Mouse (Mus musculus) gonadal fat pad, adult 2 months (tissue): ENCODE results near the gene Syndig1l. TPM values are rescaled to one million over a fixed set of nuclear protein-coding genes. Genes with fewer than 3 reads are reported as not detected.

Experiments
- DNase-seq: peaks from one replicate; pipeline ENCODE4 v3.0.0-alpha.2; 2012; ENCODE audit warnings: low read depth
- polyA plus RNA-seq: library from polyadenylated mRNA; depleted of rRNA; stranded (reverse); fragments of >200 nt; gene quantifications from 2 replicates; pipeline ENCODE4 v1.2.3, GENCODE M21; 2012; rRNA removed

Syndig1l gene
- polyA plus RNA-seq: 0.05 and 0.06 TPM in 2 replicates

DNA sequence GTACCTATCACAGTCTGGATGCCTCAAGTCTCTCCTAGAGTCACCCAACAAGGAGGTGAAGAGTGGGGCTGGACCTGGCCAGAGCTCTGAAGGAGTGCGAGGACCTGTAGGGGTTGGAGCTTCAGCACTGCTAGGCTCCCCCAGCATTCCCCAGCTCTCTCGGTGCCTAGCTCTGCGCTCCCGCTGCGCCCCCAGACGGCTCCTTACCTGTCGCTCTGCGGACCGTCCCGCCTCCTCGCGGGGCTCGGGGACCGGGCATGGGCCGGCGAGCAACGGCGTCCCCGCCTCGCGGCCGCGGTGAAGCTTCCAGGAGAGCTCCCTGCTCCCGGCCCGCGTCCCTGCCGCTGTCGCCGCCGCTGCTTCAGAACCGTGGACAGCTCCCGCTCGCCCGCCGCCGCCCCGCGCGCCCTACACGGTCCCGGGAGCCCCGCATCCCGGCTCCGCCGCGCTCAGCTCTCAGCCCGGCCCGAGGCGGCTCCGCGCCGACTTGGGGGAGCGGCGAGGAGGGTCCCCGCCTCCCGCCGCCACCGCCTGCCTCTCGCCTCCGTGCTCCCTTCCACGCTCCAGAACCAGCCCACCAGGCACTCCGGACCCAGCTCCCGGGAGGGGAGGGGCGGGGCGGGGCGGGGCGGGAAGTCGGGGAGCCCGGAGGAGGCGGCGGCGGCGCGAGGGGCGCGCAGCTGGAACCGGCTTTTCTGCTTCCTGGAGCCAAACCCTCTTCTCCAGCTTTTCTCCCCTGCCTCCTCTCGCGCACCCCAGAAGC is at the start of gene Syndig1l:
Gene Syndig1l, minus strand, starts transcription at position 513 of the 763 bp plus-strand sequence.
- no peak for DNase-seq

GRCm38 (mm10) chr12:84748134-84748533 is 49.5 kb upstream of the Syndig1l start:
- no peak for DNase-seq

GRCm38 (mm10) chr12:84745700-84746099 is 47.1 kb upstream of the Syndig1l start:
- no peak for DNase-seq

DNA sequence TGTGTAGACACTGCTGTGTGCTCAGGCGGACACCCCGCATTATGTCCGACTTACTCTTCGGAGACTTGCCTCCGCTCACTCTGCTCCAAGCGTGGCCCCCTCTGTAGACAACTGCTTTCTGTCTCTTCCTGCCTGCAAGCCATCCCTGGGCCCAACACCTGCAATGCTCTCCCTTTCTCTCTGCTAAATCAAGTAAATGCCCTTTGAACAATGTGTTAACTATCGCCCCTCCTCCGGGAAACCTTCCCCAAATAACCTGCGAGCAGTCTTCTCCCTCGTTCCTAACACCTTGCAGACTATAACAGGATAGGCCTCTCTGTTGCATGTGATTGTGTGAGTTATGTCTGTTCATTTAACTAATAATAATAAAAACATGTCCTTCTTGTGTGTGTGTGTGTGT is 44.9 kb upstream of the Syndig1l start:
- DNase-seq: no peak

DNA sequence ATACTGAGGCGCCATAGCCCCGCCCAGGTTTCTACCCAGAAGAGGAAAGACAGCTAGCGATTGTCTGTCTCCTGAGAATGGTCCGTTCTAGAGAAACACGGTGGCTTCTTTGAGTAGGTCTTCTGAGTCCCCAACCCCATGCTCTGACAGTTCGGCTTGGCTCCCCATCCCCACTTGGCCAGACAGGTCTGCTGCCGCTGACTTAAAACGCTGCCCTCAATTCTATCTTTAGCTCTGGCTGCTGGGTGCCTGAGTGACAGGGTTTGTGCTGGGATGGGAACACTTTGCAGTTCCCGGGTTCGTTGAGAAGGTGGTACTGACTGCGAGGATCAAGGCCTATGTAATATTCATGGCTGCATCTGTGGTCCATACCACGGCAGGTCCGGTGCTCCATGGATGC is 34.7 kb upstream of the Syndig1l start:
- DNase-seq: no peak

DNA sequence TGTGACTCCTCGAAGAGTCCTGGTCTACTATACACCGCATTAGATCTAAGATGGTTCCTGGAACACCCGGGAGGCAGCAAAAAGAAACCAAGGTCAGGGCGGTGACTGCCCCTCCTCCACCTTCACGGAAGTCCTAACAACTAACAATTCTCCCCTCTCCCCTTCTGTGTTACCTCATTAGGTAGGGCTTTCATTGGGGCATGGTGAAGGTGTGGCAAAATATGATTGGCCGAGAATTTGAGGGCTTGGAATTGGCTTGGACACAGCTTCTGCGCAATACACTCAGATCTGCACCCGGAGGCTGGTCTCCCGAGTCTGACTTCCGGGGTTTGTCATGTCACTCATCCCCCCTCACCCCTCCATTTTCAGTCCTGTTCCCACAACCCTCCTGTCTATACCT is 29.8 kb upstream of the Syndig1l start:
- no peak for DNase-seq

DNA sequence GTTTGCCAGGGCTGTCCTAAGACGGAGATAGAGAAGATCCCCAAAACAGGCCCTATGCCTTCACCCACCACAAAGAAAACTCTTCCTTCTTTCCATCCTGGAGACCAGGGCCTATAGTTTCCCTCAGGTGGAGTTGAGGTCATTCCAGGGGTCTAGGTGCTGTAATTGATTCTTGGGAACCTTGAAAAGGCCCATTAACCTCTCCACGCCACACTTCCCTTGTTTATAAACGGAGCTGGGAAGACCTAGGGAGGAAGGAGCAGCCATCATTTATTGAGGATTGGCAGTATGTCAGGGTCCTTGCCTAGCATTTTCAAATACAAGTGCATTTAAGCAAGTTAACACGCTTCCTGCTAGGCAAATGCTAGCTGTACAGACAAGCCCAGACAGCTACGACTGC is 28.8 kb upstream of the Syndig1l start:
- no peak for DNase-seq

DNA sequence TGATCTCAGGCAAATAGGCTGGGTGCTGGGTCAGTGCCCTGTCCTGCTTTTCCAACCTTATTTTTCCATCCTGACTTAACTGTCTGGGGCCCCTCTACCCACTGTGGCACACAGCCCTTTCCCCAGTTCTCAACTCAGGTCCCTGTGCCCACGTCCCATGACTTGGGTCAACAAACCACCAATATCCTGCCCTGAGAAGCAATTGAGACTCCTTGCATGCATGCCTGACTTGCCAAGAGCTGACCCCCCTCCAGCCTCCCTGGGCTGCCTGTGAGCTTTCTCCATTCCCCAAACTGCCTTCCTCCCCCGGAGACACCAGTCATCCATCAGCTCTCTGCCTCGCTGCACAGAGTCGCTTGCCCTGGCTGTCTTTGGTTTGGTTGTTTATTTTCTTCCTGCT is 28.4 kb upstream of the Syndig1l start:
- no peak for DNase-seq

DNA sequence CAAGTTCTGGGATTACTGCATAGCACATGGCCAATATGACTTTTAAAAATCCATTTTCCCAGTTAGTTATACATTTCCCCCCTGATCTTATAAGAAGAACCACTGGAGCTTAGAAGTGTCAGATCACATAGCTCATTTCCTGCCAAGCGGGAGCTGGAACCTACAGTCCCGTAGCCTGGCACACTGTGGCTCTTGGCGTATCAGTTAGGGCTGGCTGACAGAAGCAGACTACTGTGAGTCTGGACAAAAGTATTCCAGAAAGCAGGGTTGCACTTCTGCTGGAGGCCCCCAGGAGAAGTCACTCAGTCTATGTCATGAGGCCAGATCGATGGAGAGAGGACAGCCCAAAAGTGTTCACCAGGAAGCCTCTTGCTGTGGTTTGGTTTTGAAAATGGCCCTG is 27.8 kb upstream of the Syndig1l start:
- DNase-seq: no peak

DNA sequence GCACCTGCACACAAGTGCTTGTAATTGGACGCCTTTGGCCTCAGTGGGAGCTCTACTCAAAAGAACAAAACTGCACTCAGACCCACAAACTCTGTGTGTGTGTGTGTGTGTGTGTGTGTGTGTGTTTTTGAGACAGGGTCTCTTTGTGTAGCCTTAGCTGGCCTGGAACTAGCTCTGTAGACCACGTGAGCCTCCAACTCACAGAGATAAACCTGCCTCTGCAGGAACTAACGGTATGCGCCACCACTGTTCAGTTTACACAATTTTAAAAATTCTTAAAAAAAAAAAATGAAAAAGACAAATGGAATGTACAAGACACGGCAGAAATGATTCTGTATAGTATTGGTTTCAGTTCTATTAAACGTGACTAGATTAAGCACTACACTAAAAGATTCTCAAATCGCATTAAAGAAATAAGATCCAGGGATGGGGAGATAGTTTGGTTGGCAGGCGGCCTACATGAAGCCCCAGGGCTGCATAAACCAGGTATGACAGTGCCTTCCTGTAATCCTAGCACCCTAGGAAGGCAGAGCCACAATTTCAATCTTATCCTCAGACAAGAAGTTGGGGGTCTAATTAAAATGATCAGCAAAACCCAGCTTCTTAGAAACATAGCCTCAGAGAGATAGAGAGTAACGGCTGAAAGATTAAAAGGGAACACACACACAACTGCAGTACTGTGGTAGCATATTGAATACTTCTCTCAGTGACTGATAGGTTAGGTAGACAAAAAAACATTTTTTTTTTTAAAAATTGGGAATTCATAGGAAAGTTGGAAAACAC is 20.0 kb upstream of the Syndig1l start:
- DNase-seq: no peak

DNA sequence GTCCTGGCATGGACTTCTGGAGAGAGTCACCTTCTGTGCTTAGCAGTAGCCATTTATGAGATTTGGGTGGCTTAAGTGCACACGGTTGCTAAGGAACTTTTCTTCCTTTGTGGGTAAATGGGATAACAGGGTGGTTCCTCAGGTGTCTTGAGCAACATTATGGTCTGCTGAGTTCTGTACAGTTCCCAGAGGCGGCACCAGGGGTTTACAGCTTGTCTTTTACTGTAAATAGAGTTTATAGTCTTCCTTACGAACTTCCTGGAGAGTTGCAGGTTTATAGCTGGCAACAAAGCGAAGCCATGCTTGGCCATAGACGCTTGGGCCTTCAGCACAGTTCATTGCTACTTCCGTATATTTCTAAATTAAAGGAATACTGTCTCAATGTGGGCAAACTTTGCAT is 15.9 kb upstream of the Syndig1l start:
- no peak for DNase-seq

GRCm38 (mm10) chr12:84709842-84710439 is 11.3 kb upstream of the Syndig1l start:
- no peak for DNase-seq

GRCm38 (mm10) chr12:84707804-84708203 is 9.2 kb upstream of the Syndig1l start:
- no peak for DNase-seq

DNA sequence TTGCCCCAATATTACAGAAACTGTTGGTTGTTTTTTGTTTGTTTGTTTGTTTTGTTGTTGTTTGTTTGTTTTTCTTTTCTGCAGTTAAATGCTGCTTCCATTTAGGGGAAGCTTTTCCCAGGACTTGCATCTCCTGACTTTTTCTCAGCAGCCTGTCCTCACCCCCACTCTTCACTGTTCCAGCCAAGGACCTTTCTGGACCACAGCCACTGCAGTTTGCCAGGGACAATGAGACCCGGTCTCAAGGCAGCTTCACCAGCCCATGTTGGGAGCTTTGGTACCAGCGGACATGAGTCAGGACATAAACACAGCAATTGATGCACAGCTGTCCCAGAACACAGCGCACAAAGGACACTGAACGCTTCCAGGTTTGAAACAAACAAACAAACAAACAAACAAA is 8.3 kb upstream of the Syndig1l start:
- DNase-seq: no peak

DNA sequence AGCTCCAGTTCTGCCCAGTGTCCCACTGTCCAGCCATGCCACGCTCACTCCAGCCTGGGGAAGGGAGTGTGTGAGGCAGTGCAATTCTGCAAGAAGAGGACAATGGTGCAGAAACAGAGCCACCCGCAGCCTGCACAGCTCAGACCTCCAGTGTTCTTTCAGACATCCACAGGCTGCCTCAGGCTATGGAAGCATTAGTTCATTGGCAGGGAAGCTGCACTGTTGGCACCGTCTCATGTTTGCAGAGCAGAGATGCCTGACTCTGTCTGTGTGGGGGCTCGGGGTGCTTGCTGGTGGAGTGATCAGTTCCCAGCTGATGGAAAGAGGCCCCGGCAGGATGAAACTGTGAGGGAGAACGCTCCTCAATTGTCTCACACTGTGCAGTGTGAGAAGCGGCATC is 4.0 kb upstream of the Syndig1l start:
- no peak for DNase-seq

- DNase-seq: no peak
These were observed 6.5 kb downstream of the Syndig1l start for GRCm38 (mm10) chr12:84692141-84692540.

DNA sequence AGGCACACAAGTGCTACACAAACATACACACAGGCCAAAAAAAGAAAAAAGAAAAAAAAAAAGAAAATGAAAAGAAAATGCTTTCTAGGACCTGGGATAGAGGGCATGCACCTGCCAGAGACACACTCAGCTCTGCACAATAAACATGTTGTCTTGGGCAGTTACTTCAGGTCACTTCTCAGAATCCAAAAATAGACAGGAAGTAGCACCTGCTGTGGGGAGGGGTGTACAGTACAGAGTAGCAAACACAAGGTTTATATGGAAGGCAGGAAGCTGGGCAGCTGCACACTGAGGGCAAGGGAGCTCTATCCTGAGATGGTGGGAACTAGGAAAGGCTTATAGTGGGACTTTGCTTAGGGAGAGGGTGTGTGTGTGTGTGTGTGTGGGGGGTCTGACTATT is 7.3 kb downstream of the Syndig1l start:
- DNase-seq: no peak

GRCm38 (mm10) chr12:84689051-84689450 is 9.6 kb downstream of the Syndig1l start:
- peak; percentile 9 for DNase-seq

DNA sequence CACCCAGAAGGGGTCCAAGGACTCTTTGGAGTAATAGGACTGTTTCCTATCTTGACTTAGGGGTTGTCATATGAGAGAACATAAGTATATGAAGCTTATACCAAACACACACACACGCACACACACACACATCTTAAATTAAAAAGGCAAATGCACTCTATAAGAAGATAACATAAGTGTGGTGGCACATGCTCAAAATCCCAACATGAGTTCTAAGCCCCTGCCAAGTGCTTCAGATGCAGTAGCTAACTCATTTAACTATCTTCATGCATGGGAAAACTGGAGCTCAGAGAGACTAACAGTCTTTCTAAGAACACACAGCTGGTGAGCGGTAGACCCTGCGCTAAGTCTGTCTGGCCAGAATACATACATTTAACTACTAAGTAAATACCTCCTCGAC is 11.1 kb downstream of the Syndig1l start:
- DNase-seq: no peak

DNA sequence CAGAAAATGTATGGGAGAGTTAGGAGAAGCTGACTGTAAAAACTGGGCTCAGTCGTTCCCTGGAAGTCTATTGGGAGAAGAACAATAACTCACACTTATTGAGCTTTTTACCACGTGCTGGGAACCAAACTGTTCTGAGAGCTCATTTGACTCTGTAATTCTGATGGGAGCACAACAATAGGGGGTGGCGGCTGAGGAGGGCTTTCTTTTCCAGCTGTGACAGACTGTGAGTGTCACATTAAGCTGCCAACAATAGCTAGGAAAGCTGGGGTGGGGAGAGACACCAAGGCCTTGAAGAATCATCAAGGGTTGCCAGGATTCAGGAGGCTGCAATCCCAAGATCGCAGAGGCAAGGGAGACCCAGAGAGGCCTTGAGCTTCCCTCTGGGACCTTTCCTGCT is 12.5 kb downstream of the Syndig1l start:
- DNase-seq: no peak

GRCm38 (mm10) chr12:84684569-84684968 is 14.1 kb downstream of the Syndig1l start:
- no peak for DNase-seq

GRCm38 (mm10) chr12:84676011-84676410 is 22.6 kb downstream of the Syndig1l start:
- DNase-seq: no peak
